Mouse (Mus musculus) right cerebral cortex, postnatal 14 days (tissue): Measurements from ENCODE around the gene Fam83b.

Experiments
- DNase-seq: peaks from one replicate; pipeline ENCODE4 v3.0.0; 2022

The Fam83b gene

GRCm38 (mm10) chr9:76518665-76519064, 48.3 kb downstream of the Fam83b start:
- no peak for DNase-seq

DNA sequence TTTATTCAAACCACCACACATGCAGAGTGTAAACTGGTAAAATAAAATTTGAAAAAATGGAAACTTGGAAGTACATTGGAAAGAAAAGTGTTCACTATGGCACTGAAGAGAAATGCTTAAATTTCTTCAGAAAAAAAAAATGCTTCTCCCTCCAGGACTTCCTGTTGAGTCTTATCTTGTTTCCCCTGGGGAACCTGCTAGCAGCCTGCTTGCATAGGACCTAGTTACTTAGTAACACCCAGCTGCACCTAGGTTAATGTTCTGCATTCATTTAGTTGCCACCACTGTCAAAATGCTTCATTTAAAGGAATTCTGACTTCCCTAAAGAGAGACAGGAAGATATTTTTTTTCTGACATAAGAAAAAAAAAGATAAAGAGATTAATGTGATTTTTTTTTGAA, 61.3 kb downstream of the Fam83b start:
- DNase-seq: no peak

GRCm38 (mm10) chr9:76489737-76490136, 77.2 kb downstream of the Fam83b start:
- DNase-seq: no peak

DNA sequence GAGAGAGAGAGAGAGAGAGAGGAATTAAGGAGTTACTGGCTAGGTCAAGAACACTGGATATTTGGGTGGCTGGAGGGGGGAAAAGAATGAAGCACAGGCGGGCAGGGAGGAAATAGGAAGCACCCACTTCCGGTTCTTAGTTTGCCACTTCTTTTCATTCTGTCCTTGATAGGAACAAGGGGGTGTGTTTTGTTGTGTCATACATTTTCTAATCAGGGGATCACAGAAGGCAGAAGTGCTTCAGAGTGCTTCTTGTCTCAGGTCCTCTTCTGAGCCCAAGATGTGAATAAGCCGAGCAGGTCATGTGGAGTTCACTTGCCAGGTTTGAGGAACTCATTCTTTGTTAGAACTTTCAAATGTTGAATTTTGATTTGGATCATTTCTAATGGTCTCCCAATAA, 86.8 kb downstream of the Fam83b start:
- no peak for DNase-seq

GRCm38 (mm10) chr9:76469500-76469899, 97.4 kb downstream of the Fam83b start:
- no peak for DNase-seq

DNA sequence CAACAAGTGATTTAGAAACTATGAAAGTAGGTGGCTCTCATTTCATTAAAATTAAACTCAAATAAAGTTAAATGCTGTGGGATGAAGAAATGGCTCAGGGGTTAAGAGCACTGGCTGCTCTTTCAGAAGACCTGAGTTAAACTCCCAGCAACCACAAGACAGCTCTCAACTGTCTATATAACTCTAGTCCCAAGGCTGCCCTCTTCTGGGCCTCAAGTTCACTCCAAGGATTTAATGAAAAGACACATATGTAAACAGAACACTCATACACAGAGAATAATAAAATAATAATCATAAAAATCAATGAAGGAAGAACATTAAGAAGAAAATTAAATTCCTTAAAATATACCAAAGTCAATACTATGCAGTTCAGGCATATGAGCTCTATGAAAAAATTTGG, 105.4 kb downstream of the Fam83b start:
- DNase-seq: no peak

GRCm38 (mm10) chr9:76455703-76456102, 111.2 kb downstream of the Fam83b start:
- no peak for DNase-seq
